Mouse (Mus musculus) heart, adult 2 months (tissue): ENCODE results near the gene Slco4a1.

Source experiments
- CTCF ChIP-seq: fragments of 200-600 bp; IDR thresholded peaks from 2 replicates; pipeline ENCODE4 v1.8.1; 2022; ENCODE audit warnings: antibody characterized with exemption, mild to moderate bottlenecking, moderate library complexity
- EP300 ChIP-seq: fragments of 200-500 bp; IDR thresholded peaks from 2 replicates; pipeline ENCODE4 v1.6.1; 2011; ENCODE audit warnings: low read depth, low read length, control low read depth; ENCODE audit not compliant: insufficient read depth
- POLR2A ChIP-seq: fragments of 200-500 bp; IDR thresholded peaks from 2 replicates; pipeline ENCODE4 v1.6.1; 2011; ENCODE audit warnings: mild to moderate bottlenecking, low read depth, low read length, control low read depth; ENCODE audit not compliant: insufficient read depth

GRCm38 (mm10) chr2:180417731-180418130, 38.3 kb upstream of the Slco4a1 start:
- TF ChIP-seq CTCF (no peak), EP300 (no peak), POLR2A (no peak)
